Mouse (Mus musculus): Measurements from ENCODE around the gene Gm5617.
"Not testable (repeated sequence)": the region's sequence is repeated elsewhere in the genome, so short reads cannot be mapped to it uniquely, and the experiment has no call there.

The Gm5617 gene

DNA sequence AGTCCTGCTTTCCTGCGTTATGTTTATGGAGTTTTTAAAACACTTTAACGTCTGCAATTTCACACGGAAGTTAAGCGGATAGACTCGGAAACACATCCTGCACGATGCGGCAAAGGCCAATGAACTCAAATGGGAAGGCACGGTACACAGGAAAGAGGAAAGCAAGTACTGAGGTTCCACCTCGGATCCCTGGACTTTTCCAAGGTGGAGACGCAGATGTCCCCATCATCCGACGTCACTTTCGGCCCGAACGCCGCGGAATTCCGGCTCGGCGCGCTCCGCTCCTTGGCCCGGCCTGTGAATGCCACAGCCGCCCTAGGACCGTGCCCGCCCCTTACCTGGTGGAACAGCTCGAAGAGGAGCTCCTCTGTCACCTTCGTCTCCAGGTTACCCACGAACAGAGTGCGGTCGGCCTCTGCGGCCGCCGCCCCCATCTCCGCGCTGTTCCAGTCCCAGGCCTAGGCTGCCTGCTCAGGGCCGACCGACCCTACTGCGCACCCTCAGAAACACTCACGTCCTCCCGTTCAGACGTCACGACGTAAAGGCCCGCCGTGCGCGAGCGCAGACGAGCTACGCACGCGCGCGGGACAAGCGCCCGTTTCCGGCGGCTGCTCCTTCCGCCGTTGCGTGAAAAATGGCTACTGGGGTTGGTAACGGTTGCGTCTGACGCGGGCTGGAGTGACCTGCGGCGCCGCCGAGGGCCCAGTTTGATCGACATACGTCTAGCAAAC, at the start of gene Gm5617, which contains the start of gene Rbm7:
Gene Gm5617 (plus strand): TSS at position 626 of the 731 bp plus-strand sequence.
Gene Rbm7 (minus strand): TSS at position 483 of the 731 bp plus-strand sequence.
- DNase-seq (ENCODE audit: low spot score), result peak; percentile 98

DNA sequence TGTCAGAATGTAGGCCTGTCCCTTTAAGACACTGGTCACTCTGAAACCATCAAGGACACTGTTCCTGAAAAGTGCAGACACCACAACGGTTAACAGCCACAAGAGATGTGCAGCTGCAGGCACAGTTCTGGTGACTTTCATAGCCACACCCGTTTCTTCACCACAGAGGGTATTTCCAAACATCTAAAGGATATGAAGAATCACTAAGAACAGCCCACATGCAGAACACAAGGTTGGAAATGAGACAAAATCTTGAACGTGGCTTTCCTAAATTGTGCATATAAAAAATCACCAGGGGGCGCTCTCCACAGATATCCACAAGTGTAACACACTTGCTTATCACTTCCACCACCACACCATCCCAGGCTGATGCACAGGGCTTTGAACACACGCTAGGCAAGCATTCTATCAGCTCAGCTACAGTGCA, 47.4 kb upstream of the Gm5617 start:
- peak; percentile 21 for DNase-seq (ENCODE audit: low spot score)

- no peak for DNase-seq (ENCODE audit: low spot score)
Measured at GRCm38 (mm10) chr9:48450066-48450465, 45.2 kb upstream of the Gm5617 start.

DNA sequence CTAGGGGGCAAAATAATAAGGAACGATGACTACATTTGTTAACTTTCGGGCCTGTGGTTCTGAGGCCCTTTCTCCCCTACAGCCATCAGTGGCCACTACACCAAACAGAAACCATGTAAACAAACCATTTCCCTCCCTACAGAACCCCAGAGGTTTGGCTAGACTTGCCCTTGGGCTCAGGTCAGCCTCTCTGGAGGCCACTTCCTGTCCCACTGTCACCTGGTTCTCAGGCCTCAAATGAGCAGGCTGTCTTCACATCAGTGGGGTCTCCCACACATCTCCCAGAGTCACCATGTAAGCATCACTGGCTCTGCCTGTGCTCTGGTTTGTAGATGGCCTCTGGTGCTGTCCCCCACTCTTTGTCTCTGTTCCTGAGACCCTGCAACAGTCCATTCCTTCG, 39.3 kb upstream of the Gm5617 start:
- no peak for DNase-seq (ENCODE audit: low spot score)

GRCm38 (mm10) chr9:48458879-48459278, 36.4 kb upstream of the Gm5617 start:
- no peak for DNase-seq (ENCODE audit: low spot score)

- DNase-seq (ENCODE audit: low spot score), result no peak
Measured at GRCm38 (mm10) chr9:48459391-48459790, 35.9 kb upstream of the Gm5617 start.

- no peak for DNase-seq (ENCODE audit: low spot score)
Measured at GRCm38 (mm10) chr9:48460720-48461119, 34.5 kb upstream of the Gm5617 start.

DNA sequence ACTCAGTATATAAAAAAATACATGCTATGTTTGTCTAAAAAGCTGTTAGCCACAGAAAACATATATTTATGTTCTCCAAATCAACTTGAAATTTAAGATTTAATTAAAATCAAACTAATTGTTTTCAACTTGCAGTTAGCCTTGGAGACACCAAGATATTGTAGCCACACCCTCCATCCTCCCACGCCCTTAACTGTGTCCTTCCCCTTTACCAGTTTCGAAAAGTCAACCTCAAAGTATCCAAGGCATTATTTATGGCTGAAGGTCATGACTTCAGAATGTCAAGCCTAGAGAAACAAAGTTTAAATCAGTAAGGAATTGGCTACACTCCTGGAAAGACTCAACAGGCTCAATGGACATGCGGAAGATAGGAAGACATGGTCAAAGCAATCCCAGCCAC, 33.7 kb upstream of the Gm5617 start:
- no peak for DNase-seq (ENCODE audit: low spot score)

DNA sequence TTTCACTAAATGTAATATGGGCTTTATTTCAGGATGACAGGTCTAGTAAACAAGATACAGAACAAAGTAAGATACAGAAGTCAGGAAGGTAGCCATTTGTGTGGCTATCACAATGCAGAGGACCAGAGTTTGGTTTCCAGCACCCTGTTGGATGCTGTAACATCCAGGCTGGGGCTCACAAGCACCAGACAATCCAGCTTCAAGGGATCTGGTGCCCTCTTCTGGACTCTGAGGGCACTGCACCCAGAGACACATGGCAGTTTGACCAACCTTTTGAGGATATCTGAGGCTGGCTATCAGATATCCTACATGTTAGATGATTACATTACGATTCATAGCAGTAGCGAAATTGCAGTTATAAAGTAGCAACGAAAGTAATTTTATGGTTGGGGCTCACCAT, 29.6 kb upstream of the Gm5617 start:
- no peak for DNase-seq (ENCODE audit: low spot score)

DNA sequence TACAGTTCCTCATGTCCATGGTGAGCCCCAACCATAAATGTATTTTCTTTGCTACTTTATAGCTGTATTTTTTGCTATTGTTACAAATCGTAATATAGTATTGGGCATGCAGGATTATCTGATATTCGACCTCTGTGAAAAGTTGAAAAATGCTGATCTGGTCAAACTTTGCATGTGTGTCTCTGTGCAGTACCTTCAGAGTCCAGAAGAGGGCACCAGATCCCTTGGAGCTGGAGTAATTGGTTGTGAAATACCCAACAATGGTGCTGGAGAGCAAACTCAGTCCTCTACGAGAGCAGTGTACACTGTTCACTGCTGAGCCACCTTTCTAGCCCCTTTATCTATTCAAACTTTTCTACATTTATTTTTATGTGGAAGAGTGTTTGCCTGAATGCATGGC, 28.4 kb upstream of the Gm5617 start:
- DNase-seq (ENCODE audit: low spot score), result peak; percentile 62

- not testable (repeated sequence) for DNase-seq (ENCODE audit: low spot score)
Measured at GRCm38 (mm10) chr9:48467471-48467870, 27.8 kb upstream of the Gm5617 start.

DNA sequence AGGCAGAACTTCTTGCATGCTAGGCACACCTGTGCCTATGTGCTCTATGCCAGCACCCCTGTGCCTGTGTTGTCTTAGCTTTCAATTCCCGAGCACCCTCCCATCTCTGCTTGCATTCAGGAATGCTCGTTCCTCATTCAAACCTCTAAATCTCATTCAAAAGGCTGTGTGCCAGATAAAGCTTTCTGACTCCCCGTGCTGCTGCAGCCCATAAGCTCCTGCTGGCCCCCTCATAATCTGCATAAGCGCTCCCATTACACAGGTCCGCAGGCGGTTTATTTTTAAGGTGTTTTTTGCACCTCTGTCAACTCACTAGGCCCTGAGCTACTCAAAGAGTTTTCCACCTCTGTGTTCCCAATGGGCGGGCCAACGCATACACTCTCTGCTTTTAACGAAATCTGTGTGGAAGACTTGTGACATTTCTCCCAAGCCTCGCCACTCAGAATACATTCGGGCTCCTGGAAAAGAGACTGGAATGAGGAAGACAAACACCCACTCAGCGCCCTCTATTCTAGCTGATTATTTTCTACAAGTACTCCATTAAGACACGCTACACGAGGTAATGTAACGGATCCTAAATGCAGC, 22.7 kb upstream of the Gm5617 start:
- DNase-seq (ENCODE audit: low spot score), result no peak

DNA sequence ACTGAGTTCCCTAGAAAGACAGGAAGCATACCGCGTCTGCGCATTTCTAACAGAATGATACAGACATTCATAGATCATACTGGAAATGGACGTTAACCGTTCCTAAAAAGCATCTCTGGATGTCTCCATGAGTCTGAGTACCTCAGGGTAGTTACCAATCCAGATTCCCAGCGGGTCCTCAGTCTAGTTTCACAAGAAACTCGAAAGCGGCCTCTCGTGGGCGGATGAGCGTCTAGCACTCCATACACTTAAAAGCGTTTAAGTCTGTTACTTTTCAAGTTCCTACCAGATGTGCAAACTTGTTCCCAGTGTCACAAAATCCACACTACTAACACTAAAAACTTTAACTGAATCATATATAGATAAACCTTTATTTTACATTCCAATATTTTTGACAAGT, 22.1 kb upstream of the Gm5617 start:
- no peak for DNase-seq (ENCODE audit: low spot score)

- DNase-seq (ENCODE audit: low spot score), result no peak
Measured at GRCm38 (mm10) chr9:48474367-48474766, 20.9 kb upstream of the Gm5617 start.

DNA sequence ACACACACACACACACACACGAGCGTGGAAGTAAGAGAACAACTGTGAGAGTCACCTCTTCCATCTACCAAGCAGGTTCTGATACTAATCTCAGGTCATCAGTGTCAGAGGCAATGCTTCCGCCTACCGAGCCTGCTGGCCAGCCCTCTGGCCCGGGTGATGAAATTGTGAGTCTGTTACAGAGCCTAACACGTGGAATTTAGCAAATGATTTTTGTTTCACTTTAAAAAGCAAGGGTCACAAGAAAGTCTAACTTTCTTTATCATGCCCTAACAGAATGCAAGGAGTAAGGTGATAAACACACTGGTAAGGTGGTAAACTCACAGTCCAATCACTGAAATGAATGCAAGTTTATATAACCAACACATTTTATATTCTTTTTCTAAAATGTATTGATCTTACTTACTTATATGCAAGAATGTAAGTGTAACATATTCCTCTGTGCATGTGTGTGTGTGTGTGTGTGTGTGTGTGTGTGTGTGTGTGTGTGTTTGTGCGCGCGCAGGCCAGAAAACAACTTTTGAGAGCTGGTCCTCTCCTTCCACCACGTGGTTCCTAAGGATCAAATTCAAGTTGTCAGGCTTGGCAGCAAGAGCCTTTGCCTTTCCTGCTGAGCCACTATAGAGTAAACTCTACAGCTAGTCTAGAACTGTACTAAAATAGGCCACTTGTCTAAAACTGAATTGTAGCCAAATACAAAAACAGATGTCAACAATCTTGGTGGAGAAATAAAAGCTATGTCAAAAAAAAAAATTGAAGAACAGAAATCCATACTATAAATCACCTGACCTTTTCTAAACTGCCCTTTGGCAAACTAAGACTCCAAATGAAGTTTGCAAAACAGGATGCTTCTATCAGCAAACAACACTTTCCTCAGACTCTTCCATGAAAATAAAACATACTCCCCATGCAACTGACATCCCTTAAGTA, 18.7 kb upstream of the Gm5617 start:
- DNase-seq (ENCODE audit: low spot score), result no peak

DNA sequence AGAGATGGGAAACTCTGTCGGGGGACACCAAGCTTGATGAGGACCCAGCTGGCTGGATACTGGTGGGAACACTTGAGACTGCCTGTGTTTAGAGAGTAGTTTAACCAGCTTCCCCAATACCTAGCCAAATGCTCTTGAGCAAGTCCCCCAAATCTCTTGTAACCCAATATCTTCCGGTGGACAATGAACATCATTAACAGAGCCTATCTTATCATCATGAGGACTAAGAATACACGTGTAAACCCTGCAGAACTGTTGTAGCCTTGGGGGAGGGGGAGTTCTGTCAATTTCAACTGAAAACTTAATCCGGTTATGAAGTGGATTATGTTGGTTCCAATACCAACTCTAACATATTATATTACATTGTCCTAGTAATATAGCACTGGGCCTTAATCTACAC, 16.4 kb upstream of the Gm5617 start:
- no peak for DNase-seq (ENCODE audit: low spot score)

DNA sequence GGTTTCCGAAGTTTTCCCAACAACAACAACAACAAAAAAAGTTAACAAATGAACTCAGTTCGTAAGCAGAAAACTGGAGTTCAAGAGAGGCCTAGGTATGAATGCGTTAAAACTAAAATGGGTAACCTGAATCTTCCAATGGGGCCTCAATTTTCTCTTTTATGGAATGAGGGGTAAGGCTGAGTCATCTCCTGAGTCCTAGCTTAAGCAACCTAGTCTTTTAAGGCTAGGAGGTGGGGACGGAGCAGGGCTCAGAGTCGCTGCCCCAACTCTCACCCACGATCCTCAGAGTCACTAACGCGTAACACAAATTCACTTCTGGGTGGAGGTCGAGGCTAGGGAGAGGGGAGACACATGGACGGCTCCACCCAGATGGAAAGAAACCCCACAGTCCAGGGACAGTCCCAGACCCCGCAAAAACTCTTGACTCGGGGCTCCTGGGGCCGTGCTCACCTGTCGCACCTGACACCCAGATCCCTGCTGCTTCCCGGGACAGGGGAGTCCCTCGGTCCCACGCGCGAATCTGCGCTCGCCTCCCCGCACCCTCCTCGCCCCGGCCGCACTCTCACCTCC, 15.3 kb upstream of the Gm5617 start:
- no peak for DNase-seq (ENCODE audit: low spot score)

- peak; percentile 97 for DNase-seq (ENCODE audit: low spot score)
Measured at GRCm38 (mm10) chr9:48480411-48481213, 14.6 kb upstream of the Gm5617 start, which contains the start of gene Rexo2. Rexo2 (minus strand) TSS chr9:48480623.

DNA sequence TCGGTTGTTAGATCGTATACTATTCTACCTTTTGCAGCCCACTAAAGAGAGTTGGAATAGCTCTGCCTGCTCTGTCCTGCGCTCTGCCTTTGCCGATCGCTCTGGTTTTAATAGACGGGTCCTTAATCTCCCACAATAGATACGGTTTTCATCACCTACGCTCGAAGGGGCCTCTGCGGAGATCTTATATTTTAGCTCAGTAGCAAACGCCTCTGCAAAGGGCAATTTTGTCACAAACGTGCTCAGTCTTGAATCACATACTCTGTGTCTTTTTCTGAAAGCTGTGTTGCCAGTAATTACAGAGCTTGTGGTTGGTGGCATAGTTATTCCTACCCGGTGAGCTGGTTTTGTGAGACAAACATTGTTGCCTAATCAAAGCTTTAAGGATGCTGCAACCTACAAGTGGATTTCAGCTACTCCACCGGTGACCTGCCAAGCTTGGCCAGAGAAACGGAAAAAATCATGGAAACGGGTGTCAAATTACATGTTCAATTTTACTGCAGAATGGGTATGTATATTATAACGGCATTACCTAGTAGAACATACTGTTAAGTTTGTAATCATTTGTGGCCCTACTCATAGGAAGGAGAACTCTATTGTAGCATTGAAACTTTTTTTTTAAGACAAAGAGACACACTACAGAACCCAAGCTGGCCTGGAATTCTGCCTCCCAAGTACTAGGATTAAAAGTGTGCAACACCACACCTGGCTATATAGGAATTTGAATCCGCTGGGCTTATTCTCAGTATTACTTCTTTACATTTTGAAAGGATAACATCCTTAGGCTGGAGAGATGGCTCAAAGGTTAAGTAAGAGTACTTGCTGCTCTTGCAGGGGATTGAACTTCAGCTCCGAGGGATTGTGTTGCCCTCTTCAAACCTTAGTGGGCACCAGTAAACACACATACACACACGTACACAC, 13.8 kb upstream of the Gm5617 start:
- no peak for DNase-seq (ENCODE audit: low spot score)

DNA sequence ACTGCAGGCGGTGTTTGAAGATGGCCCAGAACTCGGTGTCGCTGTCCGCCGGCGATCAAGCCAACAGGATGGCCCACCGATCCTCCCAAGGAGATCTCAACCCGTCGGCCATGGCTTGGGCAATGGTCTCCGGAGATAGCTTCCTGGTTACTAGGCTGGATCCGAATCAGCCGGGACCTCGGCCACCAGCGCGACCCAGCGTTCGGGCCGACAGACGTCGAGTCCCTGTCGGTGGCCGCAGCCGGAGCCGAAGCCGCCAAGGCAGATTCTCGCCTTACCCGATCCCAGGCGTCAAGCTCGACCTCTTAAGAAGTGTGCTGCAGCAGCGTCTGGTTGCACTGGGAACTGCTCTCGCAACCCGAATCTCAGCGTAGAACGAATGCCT, 298 bp downstream of the Gm5617 start:
- peak; percentile 52 for DNase-seq (ENCODE audit: low spot score)

Measured in embryo, embryonic 10 days (tissue).